Mouse (Mus musculus): ENCODE results near the gene D10Wsu102e. TPM values are rescaled to one million over a fixed set of nuclear protein-coding genes. Genes with fewer than 3 reads are reported as not detected.
A peak's percentile ranks its signal among the peaks of the same experiment; 100 is the strongest.
"Not testable (repeated sequence)": the region's sequence is repeated elsewhere in the genome, so short reads cannot be mapped to it uniquely, and the experiment has no call there.

D10Wsu102e gene
- total RNA-seq, 2 experiments from 2014 or later: 0.80 to 0.93 TPM

- ATAC-seq (replicated peaks; ENCODE audit: poor library complexity, severe bottlenecking): no peak
These were observed 23.8 kb downstream of the D10Wsu102e start for GRCm38 (mm10) chr10:83383863-83384262.

GRCm38 (mm10) chr10:83384456-83385215 is 24.6 kb downstream of the D10Wsu102e start:
- no peak for ATAC-seq (replicated peaks; ENCODE audit: poor library complexity, severe bottlenecking)

GRCm38 (mm10) chr10:83385330-83385910 is 25.4 kb downstream of the D10Wsu102e start:
- no peak for ATAC-seq (replicated peaks; ENCODE audit: poor library complexity, severe bottlenecking)

- peak; percentile 88 for ATAC-seq (replicated peaks; ENCODE audit: poor library complexity, severe bottlenecking)
These were observed 37.3 kb downstream of the D10Wsu102e start for GRCm38 (mm10) chr10:83397336-83397735.

- ATAC-seq (replicated peaks; ENCODE audit: poor library complexity, severe bottlenecking): not testable (repeated sequence)
These were observed 40.9 kb downstream of the D10Wsu102e start for GRCm38 (mm10) chr10:83400896-83401295.

- no peak for ATAC-seq (replicated peaks; ENCODE audit: poor library complexity, severe bottlenecking)
These were observed 45.0 kb downstream of the D10Wsu102e start for GRCm38 (mm10) chr10:83405031-83405430.

- no peak for ATAC-seq (replicated peaks; ENCODE audit: poor library complexity, severe bottlenecking)
These were observed 45.7 kb downstream of the D10Wsu102e start for GRCm38 (mm10) chr10:83405711-83406110.

GRCm38 (mm10) chr10:83407141-83407540 is 47.1 kb downstream of the D10Wsu102e start:
- no peak for ATAC-seq (replicated peaks; ENCODE audit: poor library complexity, severe bottlenecking)

GRCm38 (mm10) chr10:83418466-83418865 is 58.4 kb downstream of the D10Wsu102e start:
- ATAC-seq (replicated peaks; ENCODE audit: poor library complexity, severe bottlenecking): not testable (repeated sequence)

- peak; percentile 72 for ATAC-seq (replicated peaks; ENCODE audit: poor library complexity, severe bottlenecking)
These were observed 88.6 kb downstream of the D10Wsu102e start for GRCm38 (mm10) chr10:83448582-83448981.

- ATAC-seq (replicated peaks; ENCODE audit: poor library complexity, severe bottlenecking): no peak
These were observed 97.5 kb downstream of the D10Wsu102e start for GRCm38 (mm10) chr10:83457531-83457930.

GRCm38 (mm10) chr10:83475226-83475625 is 115.2 kb downstream of the D10Wsu102e start:
- ATAC-seq (replicated peaks; ENCODE audit: poor library complexity, severe bottlenecking): no peak

- no peak for ATAC-seq (replicated peaks; ENCODE audit: poor library complexity, severe bottlenecking)
These were observed 117.3 kb downstream of the D10Wsu102e start for GRCm38 (mm10) chr10:83477286-83477685.

GRCm38 (mm10) chr10:83490506-83490905 is 130.5 kb downstream of the D10Wsu102e start:
- ATAC-seq (replicated peaks; ENCODE audit: poor library complexity, severe bottlenecking): no peak

GRCm38 (mm10) chr10:83497321-83497720 is 137.3 kb downstream of the D10Wsu102e start:
- no peak for ATAC-seq (replicated peaks; ENCODE audit: poor library complexity, severe bottlenecking)

- peak; percentile 82 for ATAC-seq (replicated peaks; ENCODE audit: poor library complexity, severe bottlenecking)
These were observed 149.1 kb downstream of the D10Wsu102e start for GRCm38 (mm10) chr10:83508962-83509660.

GRCm38 (mm10) chr10:83511304-83511703 is 151.3 kb downstream of the D10Wsu102e start:
- 0 out of 2 replicates have a peak, but pooled peaks have one; percentile 20 for ATAC-seq (replicated peaks; ENCODE audit: poor library complexity, severe bottlenecking)

- ATAC-seq (replicated peaks; ENCODE audit: poor library complexity, severe bottlenecking): no peak
These were observed 153.7 kb downstream of the D10Wsu102e start for GRCm38 (mm10) chr10:83513736-83514135.

- no peak; the same call in 1 of the 2 replicates for ATAC-seq (replicated peaks; ENCODE audit: poor library complexity, severe bottlenecking)
These were observed 161.0 kb downstream of the D10Wsu102e start for GRCm38 (mm10) chr10:83520990-83521389.

- ATAC-seq (replicated peaks; ENCODE audit: poor library complexity, severe bottlenecking): not testable (repeated sequence)
These were observed 164.2 kb downstream of the D10Wsu102e start for GRCm38 (mm10) chr10:83524238-83524637.

GRCm38 (mm10) chr10:83530384-83530967 is 170.5 kb downstream of the D10Wsu102e start:
- ATAC-seq (replicated peaks; ENCODE audit: poor library complexity, severe bottlenecking): peak; percentile 48
